Mouse (Mus musculus) macrophage (primary cell): ENCODE data around the gene Unc45b. TPM values are rescaled to one million over a fixed set of nuclear protein-coding genes. Genes with fewer than 3 reads are reported as not detected.

ENCODE experiments used
- H3K27ac ChIP-seq: fragments of 350-480 bp; formaldehyde crosslinking; 2 replicates; pipeline ENCODE4 v1.9.0; 2021
- H3K36me3 ChIP-seq: fragments of 350-480 bp; formaldehyde crosslinking; 2 replicates; pipeline ENCODE4 v1.9.0; 2021; ENCODE audit errors: inconsistent target
- H3K4me3 ChIP-seq: fragments of 350-480 bp; formaldehyde crosslinking; 2 replicates; pipeline ENCODE4 v1.9.0; 2021; ENCODE audit errors: inconsistent target
- H3K79me2 ChIP-seq: fragments of 350-480 bp; formaldehyde crosslinking; 2 replicates; pipeline ENCODE4 v1.9.0; 2021; ENCODE audit errors: inconsistent target
- WGBS: methylation state at CpG from one replicate; pipeline ENCODE4 v1.1.7; 2026; ENCODE audit warnings: inconsistent platforms; ENCODE audit not compliant: missing documents; 5-methylcytosine and 5-hydroxymethylcytosine counted together
- polyA plus RNA-seq: library from polyadenylated mRNA; stranded (reverse); fragments of 250-400 nt; gene quantifications from 3 replicates; pipeline ENCODE4 v1.2.4, GENCODE M21; 2018; ENCODE audit warnings: inconsistent platforms

Unc45b gene
- polyA plus RNA-seq, 1 experiment from 2014 or later: not detected

DNA sequence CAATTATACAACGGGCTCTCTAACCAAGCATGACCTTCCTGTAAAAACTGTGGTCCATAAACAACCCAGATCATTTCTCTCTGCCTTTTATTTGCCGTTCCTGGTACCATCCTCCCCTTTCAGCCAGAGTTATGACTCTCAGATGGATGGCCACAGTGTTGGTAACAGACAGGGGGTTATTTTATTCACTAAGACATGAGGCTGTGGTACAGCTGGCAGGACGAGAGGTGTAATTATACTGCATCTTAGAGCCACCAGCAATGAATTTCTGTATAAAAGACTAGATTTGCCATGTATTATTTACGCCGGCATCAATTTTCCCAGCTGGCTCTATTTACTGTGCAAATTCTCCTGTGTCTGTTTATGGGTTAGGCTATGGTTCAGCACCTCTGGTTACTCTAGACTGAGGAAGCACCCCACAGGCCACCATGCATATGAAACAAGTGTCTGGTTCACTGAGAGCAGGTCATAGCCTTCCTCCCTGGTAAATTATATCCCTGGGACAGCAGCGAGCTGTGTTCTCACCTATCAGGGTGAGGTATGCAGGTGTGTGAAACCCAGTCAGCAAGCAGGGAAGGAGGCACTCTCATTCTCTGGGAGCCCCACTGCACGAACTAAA, 32.5 kb upstream of the Unc45b start:
- no peak overlapping the region for H3K27ac ChIP-seq
- H3K36me3 ChIP-seq: peaks cover 9% of the 10 kb centered on the region; the same call in 1 of the 2 replicates
- H3K79me2 ChIP-seq: no peaks in the 10 kb centered on the region
- 90% methylated on average over 7 of the region's 7 CpGs for WGBS
- H3K4me3 ChIP-seq: no peak overlapping the region

DNA sequence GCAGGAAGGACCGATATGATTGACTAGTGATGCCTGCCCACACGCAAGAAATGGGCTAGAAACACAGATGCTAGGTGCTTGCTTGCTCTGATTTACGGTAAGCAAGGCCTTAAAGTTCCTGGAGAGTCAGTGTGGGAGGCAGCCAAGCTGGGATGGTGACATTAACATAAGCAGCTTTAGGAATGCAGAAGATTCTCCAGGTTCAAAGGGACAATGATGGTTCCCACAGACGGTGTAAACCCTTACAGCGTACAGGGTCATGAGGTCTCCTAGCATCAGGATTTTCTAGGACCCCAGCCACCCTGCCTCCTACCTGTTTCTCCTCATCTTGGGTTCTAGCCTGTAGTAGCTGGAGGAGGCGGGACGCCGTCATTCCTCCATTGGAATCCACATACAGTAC, 27.2 kb upstream of the Unc45b start:
- no peak overlapping the region for H3K27ac ChIP-seq
- peaks cover 12% of the 10 kb centered on the region; the same call in 1 of the 2 replicates for H3K36me3 ChIP-seq
- WGBS: 92% methylated on average over 8 of the region's 8 CpGs
- H3K79me2 ChIP-seq: no peaks in the 10 kb centered on the region; the same call in 1 of the 2 replicates
- no peak overlapping the region for H3K4me3 ChIP-seq

GRCm38 (mm10) chr11:82886559-82886958, 23.8 kb upstream of the Unc45b start:
- Histone ChIP-seq H3K36me3 (peaks cover 6% of the 10 kb centered on the region; the same call in 1 of the 2 replicates), H3K4me3 (no peak overlapping the region), H3K27ac (no peak overlapping the region), H3K79me2 (no peaks in the 10 kb centered on the region; the same call in 1 of the 2 replicates)
- WGBS: 79% methylated on average over 2 of the region's 3 CpGs

- Histone ChIP-seq H3K4me3 (no peak overlapping the region), H3K79me2 (no peaks in the 10 kb centered on the region; the same call in 1 of the 2 replicates), H3K27ac (no peak overlapping the region), H3K36me3 (no peaks in the 10 kb centered on the region)
- 88% methylated on average over 10 of the region's 10 CpGs for WGBS
Measured at GRCm38 (mm10) chr11:82888491-82888946, 21.8 kb upstream of the Unc45b start.

GRCm38 (mm10) chr11:82889524-82890341, 20.6 kb upstream of the Unc45b start:
- no peaks in the 10 kb centered on the region; the same call in 1 of the 2 replicates for H3K79me2 ChIP-seq
- no peaks in the 10 kb centered on the region for H3K36me3 ChIP-seq
- H3K27ac ChIP-seq: peak overlapping the region; percentile 59
- 2% methylated on average over 30 of the region's 31 CpGs for WGBS
- H3K4me3 ChIP-seq: peak overlapping the region; percentile 88

GRCm38 (mm10) chr11:82890342-82890762, 20.0 kb upstream of the Unc45b start, which contains the start of gene Rad51d:
Gene Rad51d (minus strand): TSS chr11:82890614.
- under 1% methylated on average over 26 of the region's 26 CpGs for WGBS
- no peaks in the 10 kb centered on the region; the same call in 1 of the 2 replicates for H3K79me2 ChIP-seq
- H3K4me3 ChIP-seq: peak within 1 kb of the TSS; percentile 88
- no peaks in the 10 kb centered on the region for H3K36me3 ChIP-seq
- peak within 1 kb of the TSS; percentile 59 for H3K27ac ChIP-seq

- no peak within 1 kb of the TSS for H3K27ac ChIP-seq
- H3K4me3 ChIP-seq: no peak within 1 kb of the TSS
- H3K36me3 ChIP-seq: no peaks in the 10 kb centered on the region
- no peaks in the 10 kb centered on the region for H3K79me2 ChIP-seq
- 60% methylated on average over 7 of the region's 7 CpGs for WGBS
Measured at GRCm38 (mm10) chr11:82891936-82892335, 18.4 kb upstream of the Unc45b start, which contains the start of gene Fndc8. Gene Fndc8 (plus strand): TSS chr11:82892124.

DNA sequence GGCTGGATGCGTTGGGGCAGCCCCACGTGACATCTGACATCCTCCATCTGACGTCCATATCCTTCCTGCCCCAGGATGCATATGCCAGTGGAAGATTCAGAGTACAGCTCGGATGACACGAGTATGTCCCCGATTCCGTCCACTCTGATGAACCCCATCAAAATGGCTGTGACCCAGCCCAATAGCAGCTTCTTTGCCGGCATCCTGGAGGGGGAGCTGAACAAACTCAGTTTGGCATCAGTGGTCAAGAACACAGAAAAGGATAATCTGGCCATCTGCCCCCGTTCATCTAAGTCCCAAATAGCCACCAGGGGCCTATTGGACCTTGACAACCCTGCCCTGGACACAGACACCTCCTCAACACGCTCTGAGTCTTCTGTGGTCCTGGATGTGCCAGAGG, 12.9 kb upstream of the Unc45b start:
- WGBS: 97% methylated on average over 10 of the region's 10 CpGs
- H3K36me3 ChIP-seq: peaks cover 13% of the 10 kb centered on the region; the same call in 1 of the 2 replicates
- H3K4me3 ChIP-seq: no peak overlapping the region

GRCm38 (mm10) chr11:82899720-82900119, 10.6 kb upstream of the Unc45b start:
- 84% methylated on average over 5 of the region's 5 CpGs for WGBS
- H3K4me3 ChIP-seq: no peak overlapping the region
- no peak overlapping the region for H3K27ac ChIP-seq
- peaks cover 33% of the 10 kb centered on the region; the same call in 1 of the 2 replicates for H3K36me3 ChIP-seq
- no peaks in the 10 kb centered on the region for H3K79me2 ChIP-seq

More for the DNA sequence above, 12.9 kb upstream of the Unc45b start:
- Histone ChIP-seq H3K79me2 (no peaks in the 10 kb centered on the region), H3K27ac (no peak overlapping the region)

- H3K79me2 ChIP-seq: no peaks in the 10 kb centered on the region
- H3K27ac ChIP-seq: no peak overlapping the region
- WGBS: 92% methylated on average over 20 of the region's 20 CpGs
- H3K4me3 ChIP-seq: no peak overlapping the region
- H3K36me3 ChIP-seq: peaks cover 33% of the 10 kb centered on the region; the same call in 1 of the 2 replicates
Measured at GRCm38 (mm10) chr11:82901606-82902310, 8.6 kb upstream of the Unc45b start.

GRCm38 (mm10) chr11:82904952-82905351, 5.4 kb upstream of the Unc45b start:
- Histone ChIP-seq H3K27ac (no peak overlapping the region), H3K4me3 (no peak overlapping the region), H3K79me2 (no peaks in the 10 kb centered on the region; the same call in 1 of the 2 replicates), H3K36me3 (peaks cover 33% of the 10 kb centered on the region; the same call in 1 of the 2 replicates)
- WGBS: 69% methylated on average over 8 of the region's 8 CpGs

- Histone ChIP-seq H3K4me3 (no peak overlapping the region), H3K36me3 (peaks cover 33% of the 10 kb centered on the region; the same call in 1 of the 2 replicates), H3K27ac (no peak overlapping the region), H3K79me2 (no peaks in the 10 kb centered on the region; the same call in 1 of the 2 replicates)
- WGBS: 97% methylated on average over 5 of the region's 5 CpGs
Measured at GRCm38 (mm10) chr11:82905816-82906215, 4.5 kb upstream of the Unc45b start.

- H3K36me3 ChIP-seq: peaks cover 16% of the 10 kb centered on the region; the same call in 1 of the 2 replicates
- H3K79me2 ChIP-seq: no peaks in the 10 kb centered on the region; the same call in 1 of the 2 replicates
- no peak within 1 kb of the TSS for H3K27ac ChIP-seq
- peak within 1 kb of the TSS; percentile 62 for H3K4me3 ChIP-seq
- 2% methylated on average over 69 of the region's 73 CpGs for WGBS
Measured at GRCm38 (mm10) chr11:82907651-82908607, 2.4 kb upstream of the Unc45b start, which contains the start of gene Nle1. Gene Nle1 (minus strand): TSS chr11:82908411.
